In genomic region chr8:86642682-86643081, GRCm38 (mm10) we compare ENCODE assay signal across 18 mouse cellular contexts. TPM values are rescaled to one million over a fixed set of nuclear protein-coding genes. Genes with fewer than 3 reads are reported as not detected.
DNase-seq lines count a peak whose midpoint lies in the region; TF ChIP-seq lines count a peak whose summit lies in the region.
"Had no signal": no experiment of that assay in that cellular context is flagged by ENCODE, and none has a peak within 500 bp of the region (broad histone marks: within the 10 kb centered on the region; RNA-seq: fewer than 3 reads in every experiment).

No protein-coding gene starts in this region.

- TF ChIP-seq CTCF in gastrocnemius, adult 2 months (IDR thresholded peaks at IDR 0.05), result peak; percentile 39
- TF ChIP-seq CTCF in left cerebral cortex, adult 2 months (IDR thresholded peaks at IDR 0.05), result peak; percentile 56
- TF ChIP-seq CTCF in brain, embryonic 14.5 days (IDR thresholded peaks at IDR 0.05; ENCODE audit: borderline replicate concordance, extremely low read depth, insufficient read depth, insufficient read length), result peak; percentile 19; the same call in 1 of the 2 replicates

- DNase-seq in gastrocnemius, adult 2 months, result no peak
- no peak for DNase-seq in gastrocnemius, adult 18-20 months (ENCODE audit: low spot score)
- no peak for DNase-seq in left cerebral cortex, adult 2 months (ENCODE audit: extremely low spot score in 1 of 2, low spot score in 2 of 2)
- DNase-seq in left cerebral cortex, postnatal 10 days (ENCODE audit: extremely low spot score in 1 of 2, low spot score in 2 of 2), result no peak
- DNase-seq in adipocyte (ENCODE audit: low spot score), result peak; percentile 43
- DNase-seq in brain, embryonic 14.5 days (ENCODE audit: low read depth), result peak; percentile 28
- DNase-seq in thymus, adult 18-20 months, result no peak
- DNase-seq: adrenal gland, postnatal 14 days; cerebellum, adult 11-12 months; cerebellum, postnatal 25 days; gastrocnemius, postnatal 10 days; heart, adult 11 months; kidney, postnatal 4 days; retina, postnatal 1 day had no signal

- H3K4me3 ChIP-seq in gastrocnemius, adult 2 months, result no peak overlapping the region
- H3K4me3 ChIP-seq in left cerebral cortex, adult 2 months, result no peak overlapping the region
- H3K4me3 ChIP-seq: heart, embryonic 15.5 days; hindbrain, embryonic 12.5 days; limb, embryonic 13.5 days had no signal

- intact Hi-C loops in gastrocnemius, adult 2 months (cut with DNase I), result no loop called here
- intact Hi-C loops in left cerebral cortex, adult 2 months (cut with DNase I), result loop anchor here (5.0 kb wide), 2 partner anchors 200 to 260 kb away; no protein-coding TSS in a partner anchor
- intact Hi-C loops in left cerebral cortex, postnatal 10 days (cut with DNase I), result loop anchor here (5.0 kb wide), 1 partner anchor 260 kb away; no protein-coding TSS in a partner anchor

- H3K27ac ChIP-seq in gastrocnemius, adult 2 months, result no peak overlapping the region
- no peak overlapping the region for H3K27ac ChIP-seq in left cerebral cortex, adult 2 months
- H3K27ac ChIP-seq: heart, embryonic 15.5 days; hindbrain, embryonic 12.5 days; limb, embryonic 13.5 days; liver, embryonic 14.5 days had no signal

- no peak for TF ChIP-seq POLR2A in brain, embryonic 14.5 days (IDR thresholded peaks at IDR 0.05; ENCODE audit: borderline replicate concordance, extremely low read depth, insufficient read depth, insufficient read length, poor library complexity, severe bottlenecking)

RNA-seq across cellular contexts. Expression of gene Lonp2, which starts 18.8 kb away (rescaled TPM):
- 10 to 100 TPM; 51.7 to 55.6 TPM for total RNA-seq in gastrocnemius, adult 2 months (2021)
- total RNA-seq in gastrocnemius, adult 18-20 months (2021), result 10 to 100 TPM; 61.9 to 70.3 TPM
- 10 to 100 TPM; 68.3 to 70.9 TPM for total RNA-seq in left cerebral cortex, adult 2 months (2021)
- total RNA-seq in left cerebral cortex, postnatal 10 days (2021), result 10 to 100 TPM; 51.5 to 51.9 TPM
- 45.2 and 53.5 TPM in 2 replicates for polyA plus RNA-seq in brain, embryonic 14.5 days (2012; rRNA removed)

Comparison
In these comparisons a context has a peak if more than half of its experiments do, and no peak if none do; other contexts are left out.
1. DNase-seq: peak in adipocyte (single experiment) and brain, embryonic 14.5 days (single experiment); none in gastrocnemius, adult 2 months (single experiment), gastrocnemius, adult 18-20 months (single experiment), left cerebral cortex, adult 2 months (0 of 2), left cerebral cortex, postnatal 10 days (0 of 2) and thymus, adult 18-20 months (0 of 2).
2. Peak in every context shown above with its lines, with median percentiles within 50 percentile points of each other: CTCF ChIP-seq.